ENCODE assay signal across 22 mouse cellular contexts in the genomic region with DNA sequence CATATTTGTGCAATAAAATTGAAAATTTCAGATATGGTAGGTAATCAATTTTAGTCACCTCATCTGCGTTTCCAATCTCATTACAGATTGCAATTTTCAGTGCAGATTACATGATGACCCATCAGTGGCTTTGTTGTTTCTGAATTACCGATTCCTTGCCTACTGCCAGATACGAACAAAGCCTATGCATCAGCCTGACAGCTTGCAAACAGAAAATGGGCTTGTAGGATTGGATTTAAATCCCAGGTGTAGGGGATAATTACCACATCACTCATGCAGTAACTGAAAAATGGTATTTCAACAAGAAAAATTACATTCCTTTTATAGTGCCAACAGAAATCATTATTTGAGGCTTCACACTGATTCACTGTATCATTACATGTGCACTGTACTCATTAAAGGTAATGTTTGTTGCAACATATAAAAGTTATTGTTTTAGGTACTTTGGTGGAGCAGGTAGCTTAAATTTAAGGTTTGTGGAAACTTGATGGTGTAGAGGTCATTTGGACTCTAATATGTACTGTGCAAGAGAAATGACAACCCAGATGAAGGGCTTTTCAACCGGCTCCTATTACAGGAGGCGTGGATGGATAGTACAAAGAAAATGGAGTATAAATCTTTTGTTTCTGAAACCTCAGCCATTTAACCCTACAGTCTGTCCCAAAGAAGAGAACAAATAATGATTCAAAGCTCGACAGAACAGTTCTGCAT.
DNase-seq lines count a peak whose midpoint lies in the region; ATAC-seq and TF ChIP-seq lines count a peak whose summit lies in the region.
"Had no signal": no experiment of that assay in that cellular context is flagged by ENCODE, and none has a peak within 500 bp of the region (broad histone marks: within the 10 kb centered on the region; RNA-seq: fewer than 3 reads in every experiment).

No protein-coding gene starts in this region.

- H3K9me3 ChIP-seq in forebrain, embryonic 14.5 days (replicated peaks; ENCODE audit: control insufficient read depth, low read length) = no peaks in the 10 kb centered on the region
- no peaks in the 10 kb centered on the region for H3K9me3 ChIP-seq in forebrain, postnatal 0 days (ENCODE audit: low read length)
- no peaks in the 10 kb centered on the region for H3K9me3 ChIP-seq in hindbrain, embryonic 15.5 days
- H3K9me3 ChIP-seq in neural tube, embryonic 12.5 days = no peaks in the 10 kb centered on the region
- H3K9me3 ChIP-seq: heart, embryonic 13.5 days; limb, embryonic 10.5 days; megakaryocyte, embryonic 14.5 days had no signal

- no peak overlapping the region for H3K4me2 ChIP-seq in forebrain, embryonic 14.5 days (ENCODE audit: low read length)
- no peak overlapping the region for H3K4me2 ChIP-seq in forebrain, postnatal 0 days (ENCODE audit: low read depth)
- no peak overlapping the region for H3K4me2 ChIP-seq in hindbrain, embryonic 15.5 days
- no peak overlapping the region for H3K4me2 ChIP-seq in neural tube, embryonic 12.5 days (replicated peaks)
- H3K4me2 ChIP-seq: heart, embryonic 13.5 days had no signal

- no peaks in the 10 kb centered on the region for H3K36me3 ChIP-seq in forebrain, embryonic 14.5 days (ENCODE audit: control insufficient read depth, insufficient read depth, low read length)
- no peaks in the 10 kb centered on the region for H3K36me3 ChIP-seq in forebrain, postnatal 0 days (ENCODE audit: insufficient read depth)
- H3K36me3 ChIP-seq in hindbrain, embryonic 15.5 days = no peaks in the 10 kb centered on the region
- no peaks in the 10 kb centered on the region for H3K36me3 ChIP-seq in neural tube, embryonic 12.5 days
- H3K36me3 ChIP-seq: heart, embryonic 13.5 days; limb, embryonic 10.5 days had no signal

- H3K4me1 ChIP-seq in forebrain, embryonic 14.5 days (ENCODE audit: control insufficient read depth, insufficient read depth, low read length) = no peaks in the 10 kb centered on the region
- H3K4me1 ChIP-seq in forebrain, postnatal 0 days (ENCODE audit: insufficient read depth) = peaks cover 3% of the 10 kb centered on the region; the same call in 1 of the 2 replicates
- no peaks in the 10 kb centered on the region for H3K4me1 ChIP-seq in hindbrain, embryonic 15.5 days (replicated peaks)
- no peaks in the 10 kb centered on the region for H3K4me1 ChIP-seq in neural tube, embryonic 12.5 days
- H3K4me1 ChIP-seq: heart, embryonic 13.5 days; limb, embryonic 10.5 days; megakaryocyte, embryonic 14.5 days had no signal

- no peak for TF ChIP-seq CTCF in forebrain, postnatal 0 days (IDR thresholded peaks at IDR 0.05; ENCODE audit: low read depth)
- TF ChIP-seq CTCF in brain, embryonic 14.5 days (IDR thresholded peaks at IDR 0.05; ENCODE audit: borderline replicate concordance, extremely low read depth, insufficient read depth, insufficient read length) = no peak

- no peak overlapping the region for H3K9ac ChIP-seq in forebrain, embryonic 14.5 days (ENCODE audit: low read length)
- no peak overlapping the region for H3K9ac ChIP-seq in forebrain, postnatal 0 days
- no peak overlapping the region for H3K9ac ChIP-seq in hindbrain, embryonic 15.5 days
- no peak overlapping the region for H3K9ac ChIP-seq in neural tube, embryonic 12.5 days
- H3K9ac ChIP-seq: heart, embryonic 13.5 days; liver, postnatal 0 days had no signal

- TF ChIP-seq POLR2A in brain, embryonic 14.5 days (IDR thresholded peaks at IDR 0.05; ENCODE audit: borderline replicate concordance, extremely low read depth, insufficient read depth, insufficient read length, poor library complexity, severe bottlenecking) = no peak

- no peak overlapping the region for H3K4me3 ChIP-seq in forebrain, embryonic 14.5 days (ENCODE audit: low read depth, low read length)
- H3K4me3 ChIP-seq in forebrain, postnatal 0 days (ENCODE audit: low read depth, low read length) = no peak overlapping the region
- H3K4me3 ChIP-seq in hindbrain, embryonic 15.5 days = no peak overlapping the region
- no peak overlapping the region for H3K4me3 ChIP-seq in neural tube, embryonic 12.5 days
- H3K4me3 ChIP-seq: heart, embryonic 13.5 days; limb, embryonic 10.5 days; megakaryocyte, embryonic 14.5 days had no signal

- peak; percentile 26; the same call in 1 of the 2 replicates for ATAC-seq in forebrain, embryonic 14.5 days
- no peak; the same call in 1 of the 2 replicates for ATAC-seq in forebrain, postnatal 0 days
- peak; percentile 77 for ATAC-seq in hindbrain, embryonic 15.5 days (ENCODE audit: low FRiP score, low read depth)
- ATAC-seq in neural tube, embryonic 12.5 days (ENCODE audit: low FRiP score, low read depth) = peak; percentile 68
- ATAC-seq: liver, postnatal 0 days had no signal

- H3K27ac ChIP-seq in forebrain, embryonic 14.5 days (ENCODE audit: low read depth, low read length) = no peak overlapping the region
- H3K27ac ChIP-seq in forebrain, postnatal 0 days (ENCODE audit: low read depth, low read length) = no peak overlapping the region
- peak overlapping the region; percentile 35 for H3K27ac ChIP-seq in hindbrain, embryonic 15.5 days (replicated peaks)
- no peak overlapping the region; the same call in 1 of the 2 replicates for H3K27ac ChIP-seq in neural tube, embryonic 12.5 days
- H3K27ac ChIP-seq: heart, embryonic 13.5 days; limb, embryonic 10.5 days had no signal

- no peaks in the 10 kb centered on the region for H3K27me3 ChIP-seq in forebrain, embryonic 14.5 days (replicated peaks; ENCODE audit: control insufficient read depth, insufficient read depth, low read length)
- no peaks in the 10 kb centered on the region for H3K27me3 ChIP-seq in forebrain, postnatal 0 days (ENCODE audit: insufficient read depth, low read length)
- no peaks in the 10 kb centered on the region for H3K27me3 ChIP-seq in hindbrain, embryonic 15.5 days
- no peaks in the 10 kb centered on the region for H3K27me3 ChIP-seq in neural tube, embryonic 12.5 days (replicated peaks)
- H3K27me3 ChIP-seq: CH12.LX; heart, embryonic 13.5 days; megakaryocyte, embryonic 14.5 days had no signal

- 69% methylated on average over 6 of the region's 6 CpGs for WGBS in forebrain, embryonic 14.5 days
- WGBS in forebrain, postnatal 0 days = 64% methylated on average over 6 of the region's 6 CpGs
- 54% methylated on average over 6 of the region's 6 CpGs for WGBS in hindbrain, embryonic 15.5 days
- 70% methylated on average over 6 of the region's 6 CpGs for WGBS in neural tube, embryonic 12.5 days

- DNase-seq in forebrain, embryonic 14.5 days (ENCODE audit: low spot score) = peak; percentile 33
- no peak for DNase-seq in forebrain, postnatal 0 days
- peak; percentile 73 for DNase-seq in brain, embryonic 14.5 days (ENCODE audit: low read depth)
- DNase-seq in adrenal gland, adult 8-10 months = no peak
- DNase-seq in lung, postnatal 14 days = no peak
- DNase-seq: adrenal gland, postnatal 25 days; cerebellum, adult 11-12 months; cerebellum, postnatal 14 days; kidney, adult 9 months; kidney, postnatal 36 days; layer of hippocampus, adult 9-11 months; liver, postnatal 0 days; lung, postnatal 10 days; right cerebral cortex, postnatal 14 days; spleen, adult 18-20 months; thymus, postnatal 25 days had no signal

Comparison
In these comparisons a context has a peak if more than half of its experiments do, and no peak if none do; other contexts are left out.
1. DNase-seq: peak in forebrain, embryonic 14.5 days (single experiment) and brain, embryonic 14.5 days (single experiment); none in forebrain, postnatal 0 days (single experiment), adrenal gland, adult 8-10 months (single experiment) and lung, postnatal 14 days (single experiment).